Mouse (Mus musculus): ENCODE results near the gene Plekhj1. TPM values are rescaled to one million over a fixed set of nuclear protein-coding genes. Genes with fewer than 3 reads are reported as not detected.

Gene Plekhj1
- polyA plus RNA-seq, 1 experiment from 2014 or later = 143 TPM

DNA sequence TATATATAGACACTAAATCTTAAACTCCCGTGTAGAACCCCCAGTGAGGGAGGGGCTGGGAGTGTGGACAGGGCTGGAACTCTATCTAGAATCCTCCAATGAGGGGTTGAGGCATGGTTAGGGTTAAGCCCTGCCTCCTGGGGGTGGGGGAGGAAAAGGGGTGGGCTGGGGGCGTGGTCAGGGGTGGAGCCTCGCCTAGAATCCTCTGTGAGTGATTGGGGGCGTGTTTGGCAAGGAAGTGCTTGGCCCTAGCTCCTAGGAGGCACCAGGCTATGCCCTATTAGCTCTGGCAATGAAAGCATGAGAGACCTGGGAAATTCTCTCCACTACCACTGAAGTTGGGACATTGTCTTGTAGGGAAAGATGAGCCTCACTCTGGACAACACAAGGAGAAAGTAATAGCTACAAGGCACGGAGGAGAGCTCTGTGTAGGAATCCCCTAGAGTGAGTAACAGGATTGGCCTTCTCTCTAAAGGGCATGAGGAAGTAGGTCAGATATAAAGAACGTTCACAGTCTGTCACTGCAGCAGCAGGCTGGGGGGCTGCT is 46.3 kb downstream of the Plekhj1 start:
- peak; percentile 27; the same call in 1 of the 2 replicates for ATAC-seq
- Histone ChIP-seq H3K9ac (replicated peaks; ENCODE audit: low read depth, low read length) (no peak overlapping the region), H3K4me2 (ENCODE audit: low read length) (peak overlapping the region; percentile 36), H3K36me3 (ENCODE audit: control insufficient read depth, insufficient read depth) (no peaks in the 10 kb centered on the region), H3K9me3 (ENCODE audit: control insufficient read depth, low read length) (no peaks in the 10 kb centered on the region), H3K27me3 (replicated peaks; ENCODE audit: control insufficient read depth, insufficient read depth, low read length) (no peaks in the 10 kb centered on the region), H3K4me3 (replicated peaks; ENCODE audit: low read length) (peak overlapping the region; percentile 9; the same call in 1 of the 2 replicates), H3K4me1 (replicated peaks; ENCODE audit: control insufficient read depth, insufficient read depth, low read length) (peaks cover 28% of the 10 kb centered on the region), H3K27ac (ENCODE audit: low read length) (no peak overlapping the region)
- WGBS = 7% methylated on average over 6 of the region's 6 CpGs

DNA sequence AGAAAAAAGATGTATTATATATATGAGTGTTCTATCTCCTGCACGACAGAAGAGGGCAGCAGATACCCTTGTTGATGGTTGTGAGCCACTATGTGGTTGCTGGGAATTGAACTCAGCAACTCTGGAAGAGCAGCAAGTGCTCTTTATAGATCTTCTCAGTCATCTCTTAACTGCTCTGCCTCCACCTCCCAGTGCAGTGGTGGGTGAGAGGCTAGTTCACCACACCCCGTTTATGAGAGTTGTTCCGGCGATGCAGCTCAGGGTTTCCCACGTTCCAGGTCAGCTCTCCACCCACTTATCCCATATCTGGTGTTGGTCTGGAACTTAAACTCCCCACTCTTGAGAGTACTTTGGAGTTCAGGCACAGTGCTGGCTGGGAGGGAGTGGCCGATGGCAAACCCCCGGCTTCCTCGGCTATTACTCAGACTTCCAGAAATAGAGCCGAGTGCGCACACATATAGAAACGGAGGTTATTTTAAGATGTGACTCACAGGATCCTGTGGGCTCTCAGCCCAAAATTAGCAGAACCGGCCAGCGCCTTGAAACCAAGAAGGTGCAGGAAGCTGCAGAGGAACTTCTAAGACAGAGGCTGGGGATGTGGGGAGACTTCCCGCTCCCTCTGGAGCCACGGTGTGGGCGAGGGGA is 47.1 kb downstream of the Plekhj1 start:
- Histone ChIP-seq H3K4me3 (replicated peaks; ENCODE audit: low read length) (peak overlapping the region; percentile 9; the same call in 1 of the 2 replicates), H3K9ac (replicated peaks; ENCODE audit: low read depth, low read length) (peak overlapping the region; percentile 32; the same call in 1 of the 2 replicates), H3K27ac (ENCODE audit: low read length) (no peak overlapping the region), H3K27me3 (replicated peaks; ENCODE audit: control insufficient read depth, insufficient read depth, low read length) (no peaks in the 10 kb centered on the region), H3K4me2 (ENCODE audit: low read length) (peak overlapping the region; percentile 36), H3K36me3 (ENCODE audit: control insufficient read depth, insufficient read depth) (no peaks in the 10 kb centered on the region), H3K9me3 (ENCODE audit: control insufficient read depth, low read length) (no peaks in the 10 kb centered on the region), H3K4me1 (replicated peaks; ENCODE audit: control insufficient read depth, insufficient read depth, low read length) (peaks cover 19% of the 10 kb centered on the region)
- ATAC-seq = no peak
- WGBS = 14% methylated on average over 16 of the region's 16 CpGs

GRCm38 (mm10) chr10:80748609-80749008 is 49.8 kb downstream of the Plekhj1 start:
- Histone ChIP-seq H3K9me3 (ENCODE audit: control insufficient read depth, low read length) (no peaks in the 10 kb centered on the region), H3K4me3 (replicated peaks; ENCODE audit: low read length) (no peak overlapping the region), H3K36me3 (ENCODE audit: control insufficient read depth, insufficient read depth) (no peaks in the 10 kb centered on the region), H3K27me3 (replicated peaks; ENCODE audit: control insufficient read depth, insufficient read depth, low read length) (no peaks in the 10 kb centered on the region), H3K9ac (replicated peaks; ENCODE audit: low read depth, low read length) (no peak overlapping the region), H3K4me2 (ENCODE audit: low read length) (no peak overlapping the region), H3K4me1 (replicated peaks; ENCODE audit: control insufficient read depth, insufficient read depth, low read length) (peaks cover 9% of the 10 kb centered on the region; the same call in 1 of the 2 replicates), H3K27ac (ENCODE audit: low read length) (no peak overlapping the region)
- ATAC-seq = no peak
- 8% methylated on average over 6 of the region's 6 CpGs for WGBS

GRCm38 (mm10) chr10:80747410-80747809 is 51.0 kb downstream of the Plekhj1 start:
- Histone ChIP-seq H3K4me3 (replicated peaks; ENCODE audit: low read length) (no peak overlapping the region), H3K36me3 (ENCODE audit: control insufficient read depth, insufficient read depth) (no peaks in the 10 kb centered on the region), H3K4me2 (ENCODE audit: low read length) (no peak overlapping the region), H3K27ac (ENCODE audit: low read length) (no peak overlapping the region), H3K4me1 (replicated peaks; ENCODE audit: control insufficient read depth, insufficient read depth, low read length) (peaks cover 10% of the 10 kb centered on the region; the same call in 1 of the 2 replicates), H3K27me3 (replicated peaks; ENCODE audit: control insufficient read depth, insufficient read depth, low read length) (no peaks in the 10 kb centered on the region), H3K9ac (replicated peaks; ENCODE audit: low read depth, low read length) (no peak overlapping the region), H3K9me3 (ENCODE audit: control insufficient read depth, low read length) (no peaks in the 10 kb centered on the region)
- WGBS = 25% methylated on average over 3 of the region's 3 CpGs
- ATAC-seq = peak; percentile 36; the same call in 1 of the 2 replicates

MicroRNA genes within 50 kb of the gene (microRNA counts, 519-probe panel; counts per million panel counts)
- not detected for microRNA mmu-miR-1982

Small RNAs within 50 kb of the gene (microRNA-seq; reads per million reads assigned to microRNA genes)
- 5.6 reads per million, percentile 23 among the genes with 10 or more reads in this experiment for gene Mir1982

Other genes with a start within 250 kb of the Plekhj1 start
- gene Rexo1, start 237.1 kb downstream of the Plekhj1 start, polyA plus RNA-seq (2015; fragmentation: Nextera tagmentation; extraction: Ambion mirVana) = 28.1 and 30.3 TPM in 2 replicates
- 9.2 and 10.1 TPM in 2 replicates for gene Klf16, start 221.3 kb downstream of the Plekhj1 start, polyA plus RNA-seq (2015; fragmentation: Nextera tagmentation; extraction: Ambion mirVana)
- 92.2 and 93.1 TPM in 2 replicates for gene Abhd17a, start 208.3 kb downstream of the Plekhj1 start, polyA plus RNA-seq (2015; fragmentation: Nextera tagmentation; extraction: Ambion mirVana)
- gene Scamp4, start 195.8 kb downstream of the Plekhj1 start, polyA plus RNA-seq (2015; fragmentation: Nextera tagmentation; extraction: Ambion mirVana) = 69.9 and 77.2 TPM in 2 replicates
- gene Adat3, start 195.7 kb downstream of the Plekhj1 start, polyA plus RNA-seq (2015; fragmentation: Nextera tagmentation; extraction: Ambion mirVana) = 6.4 and 6.7 TPM in 2 replicates
- gene Gm49322, start 192.6 kb downstream of the Plekhj1 start, polyA plus RNA-seq (2015; fragmentation: Nextera tagmentation; extraction: Ambion mirVana) = 3.1 and 4.1 TPM in 2 replicates
- gene Csnk1g2, start 175.8 kb downstream of the Plekhj1 start, polyA plus RNA-seq (2015; fragmentation: Nextera tagmentation; extraction: Ambion mirVana) = 91.3 and 96.9 TPM in 2 replicates
- 75.2 and 79.7 TPM in 2 replicates for gene Btbd2, start 141.6 kb downstream of the Plekhj1 start, polyA plus RNA-seq (2015; fragmentation: Nextera tagmentation; extraction: Ambion mirVana)
- 57.1 and 61.2 TPM in 2 replicates for gene Mknk2, start 120.5 kb downstream of the Plekhj1 start, polyA plus RNA-seq (2015; fragmentation: Nextera tagmentation; extraction: Ambion mirVana)
- 56.9 and 59.4 TPM in 2 replicates for gene Mob3a, start 96.6 kb downstream of the Plekhj1 start, polyA plus RNA-seq (2015; fragmentation: Nextera tagmentation; extraction: Ambion mirVana)
- 32.5 and 44.1 TPM in 2 replicates for gene Izumo4, start 96.4 kb downstream of the Plekhj1 start, polyA plus RNA-seq (2015; fragmentation: Nextera tagmentation; extraction: Ambion mirVana)
- gene Ap3d1, start 56.4 kb downstream of the Plekhj1 start, polyA plus RNA-seq (2015; fragmentation: Nextera tagmentation; extraction: Ambion mirVana) = 101 and 102 TPM in 2 replicates
- gene Dot1l, start 43.4 kb downstream of the Plekhj1 start, polyA plus RNA-seq (2015; fragmentation: Nextera tagmentation; extraction: Ambion mirVana) = 17.4 and 22.5 TPM in 2 replicates
- 62.6 and 65.1 TPM in 2 replicates for gene Sf3a2, start 428 bp downstream of the Plekhj1 start, polyA plus RNA-seq (2015; fragmentation: Nextera tagmentation; extraction: Ambion mirVana)
- gene Amh, start 6.6 kb upstream of the Plekhj1 start, polyA plus RNA-seq (2015; fragmentation: Nextera tagmentation; extraction: Ambion mirVana) = 0.15 TPM in 1 of 2 replicates, not detected in the other
- gene Jsrp1, start 14.9 kb upstream of the Plekhj1 start, polyA plus RNA-seq (2015; fragmentation: Nextera tagmentation; extraction: Ambion mirVana) = not detected in 2 replicates
- gene Oaz1, start 28.0 kb upstream of the Plekhj1 start, polyA plus RNA-seq (2015; fragmentation: Nextera tagmentation; extraction: Ambion mirVana) = 1,342 and 1,351 TPM in 2 replicates
- 6.0 and 9.3 TPM in 2 replicates for gene Lingo3, start 45.4 kb upstream of the Plekhj1 start, polyA plus RNA-seq (2015; fragmentation: Nextera tagmentation; extraction: Ambion mirVana)
- 223 and 228 TPM in 2 replicates for gene Lsm7, start 56.6 kb upstream of the Plekhj1 start, polyA plus RNA-seq (2015; fragmentation: Nextera tagmentation; extraction: Ambion mirVana)
- 64.9 and 78.6 TPM in 2 replicates for gene Sppl2b, start 56.6 kb upstream of the Plekhj1 start, polyA plus RNA-seq (2015; fragmentation: Nextera tagmentation; extraction: Ambion mirVana)
- 0.24 and 0.25 TPM in 2 replicates for gene Tmprss9, start 73.2 kb upstream of the Plekhj1 start, polyA plus RNA-seq (2015; fragmentation: Nextera tagmentation; extraction: Ambion mirVana)
- 298 and 299 TPM in 2 replicates for gene Timm13, start 102.3 kb upstream of the Plekhj1 start, polyA plus RNA-seq (2015; fragmentation: Nextera tagmentation; extraction: Ambion mirVana)
- 53.2 and 59.8 TPM in 2 replicates for gene Lmnb2, start 119.6 kb upstream of the Plekhj1 start, polyA plus RNA-seq (2015; fragmentation: Nextera tagmentation; extraction: Ambion mirVana)
- gene Gadd45b, start 131.4 kb upstream of the Plekhj1 start, polyA plus RNA-seq (2015; fragmentation: Nextera tagmentation; extraction: Ambion mirVana) = 5.8 and 7.0 TPM in 2 replicates
- gene Gng7, start 216.3 kb upstream of the Plekhj1 start, polyA plus RNA-seq (2015; fragmentation: Nextera tagmentation; extraction: Ambion mirVana) = 41.0 and 47.4 TPM in 2 replicates
- 37.6 and 45.4 TPM in 2 replicates for gene Diras1, start 227.0 kb upstream of the Plekhj1 start, polyA plus RNA-seq (2015; fragmentation: Nextera tagmentation; extraction: Ambion mirVana)
- 48.1 and 54.0 TPM in 2 replicates for gene Slc39a3, start 238.8 kb upstream of the Plekhj1 start, polyA plus RNA-seq (2015; fragmentation: Nextera tagmentation; extraction: Ambion mirVana)